Mouse (Mus musculus) Patski (cell line): ENCODE measurements around the gene Krt222. TPM values are rescaled to one million over a fixed set of nuclear protein-coding genes. Genes with fewer than 3 reads are reported as not detected.

Source experiments
- ATAC-seq: fragments of 100-300 bp; one replicate; pipeline ENCODE4 v1.8.0; 2021
- CTCF ChIA-PET: fragments of 350-600 bp; sonication (Branson Sonifier 250); formaldehyde crosslinking; loops from one replicate; lab custom pipeline; 2022; ENCODE audit warnings: inconsistent platforms; lab: Charles Lee
- POLR2A ChIA-PET: fragments of 350-600 bp; sonication (Branson Sonifier 250); formaldehyde crosslinking; loops from one replicate; lab custom pipeline; 2022; ENCODE audit warnings: antibody characterized with exemption, inconsistent platforms; lab: Charles Lee
- DNase-seq: peaks from one replicate; pipeline ENCODE4 v3.0.0-alpha.2; 2011; ENCODE audit warnings: low read depth, low spot score
- H3K27me3 ChIP-seq: fragments of 371-371 bp; one replicate; pipeline ENCODE4 v1.5.1; 2021
- CTCF ChIP-seq: fragments of 100-300 bp; IDR thresholded peaks from one replicate; pipeline ENCODE4 v1.5.1; 2021
- in situ Hi-C: fragments of 300-500 bp; cut with MboI; formaldehyde crosslinking; loops from 3 replicates; pipeline ENCODE4 v1.11.1; 2018; ENCODE audit warnings: low pct_unique_long_range_greater_than_20kb, mixed read lengths
- polyA plus RNA-seq: library from polyadenylated mRNA; unstranded; gene quantifications from one replicate; pipeline ENCODE4 v1.2.3, GENCODE M21; 2021

Gene Krt222
- 0.14 TPM for polyA plus RNA-seq

- ChIA-PET CTCF (no interaction called here), POLR2A (no interaction called here)
- H3K27me3 ChIP-seq, result peaks cover 18% of the 10 kb centered on the region
- in situ Hi-C loops, result no loop called here
- DNase-seq (no peak), ATAC-seq (no peak)
- TF ChIP-seq CTCF, result no peak
Measured at GRCm38 (mm10) chr11:99243820-99244374, at the start of gene Krt222. TSS of gene Krt222 (minus strand) at chr11:99244085.

GRCm38 (mm10) chr11:99292846-99293245 is 49.0 kb upstream of the Krt222 start:
- DNase-seq (no peak), ATAC-seq (no peak)
- in situ Hi-C loops, result loop anchor here (5.0 kb wide), 1 partner anchor 96 kb away; no protein-coding TSS in a partner anchor
- TF ChIP-seq CTCF, result peak; percentile 65
- peaks cover 9% of the 10 kb centered on the region for H3K27me3 ChIP-seq
- ChIA-PET POLR2A (no interaction called here), CTCF (interaction anchor here (0.9 to 1.5 kb wide), 3 partner anchors 101 to 148 kb away, joined by 3 to 5 read pairs (median 5); no protein-coding TSS in a partner anchor)

GRCm38 (mm10) chr11:99284833-99285312 is 41.0 kb upstream of the Krt222 start, which contains the start of gene Krt24:
TSS of gene Krt24 (minus strand) at chr11:99285262.
- POLR2A ChIA-PET, result no interaction called here
- H3K27me3 ChIP-seq, result peaks cover 13% of the 10 kb centered on the region
- CTCF ChIA-PET, result no interaction called here
- no peak for TF ChIP-seq CTCF
- ATAC-seq (no peak), DNase-seq (no peak)
- in situ Hi-C loops, result no loop called here

GRCm38 (mm10) chr11:99284011-99284410 is 40.1 kb upstream of the Krt222 start:
- H3K27me3 ChIP-seq, result peaks cover 22% of the 10 kb centered on the region
- no peak for ATAC-seq
- POLR2A ChIA-PET, result no interaction called here
- CTCF ChIA-PET, result no interaction called here
- in situ Hi-C loops, result no loop called here
- no peak for TF ChIP-seq CTCF
- no peak for DNase-seq

- ChIA-PET CTCF (no interaction called here), POLR2A (no interaction called here)
- DNase-seq (no peak), ATAC-seq (no peak)
- peaks cover 29% of the 10 kb centered on the region for H3K27me3 ChIP-seq
- in situ Hi-C loops, result no loop called here
- no peak for TF ChIP-seq CTCF
Measured at GRCm38 (mm10) chr11:99283334-99283733, 39.4 kb upstream of the Krt222 start.

GRCm38 (mm10) chr11:99281116-99281515 is 37.2 kb upstream of the Krt222 start:
- ChIA-PET POLR2A (no interaction called here), CTCF (no interaction called here)
- no peak for TF ChIP-seq CTCF
- ATAC-seq, result no peak
- in situ Hi-C loops, result no loop called here
- peaks cover 43% of the 10 kb centered on the region for H3K27me3 ChIP-seq
- no peak for DNase-seq

- CTCF ChIA-PET, result interaction anchor here (0.6 kb wide), 1 partner anchor 510 kb away, joined by 3 read pairs; no protein-coding TSS in a partner anchor
- no peak for DNase-seq
- ATAC-seq, result no peak
- TF ChIP-seq CTCF, result no peak
- peaks cover 48% of the 10 kb centered on the region for H3K27me3 ChIP-seq
- in situ Hi-C loops, result no loop called here
- POLR2A ChIA-PET, result interaction anchor here (0.6 kb wide), 1 partner anchor 13 kb away, joined by 3 read pairs; no protein-coding TSS in a partner anchor
Measured at GRCm38 (mm10) chr11:99279986-99280385, 36.1 kb upstream of the Krt222 start.

- peaks cover 57% of the 10 kb centered on the region for H3K27me3 ChIP-seq
- in situ Hi-C loops, result no loop called here
- no peak for TF ChIP-seq CTCF
- ATAC-seq (no peak), DNase-seq (no peak)
- CTCF ChIA-PET, result no interaction called here
- POLR2A ChIA-PET, result no interaction called here
Measured at GRCm38 (mm10) chr11:99276786-99277185, 32.9 kb upstream of the Krt222 start.

- CTCF ChIA-PET, result no interaction called here
- ATAC-seq, result no peak
- TF ChIP-seq CTCF, result no peak
- peaks cover 54% of the 10 kb centered on the region for H3K27me3 ChIP-seq
- in situ Hi-C loops, result no loop called here
- POLR2A ChIA-PET, result no interaction called here
- no peak for DNase-seq
Measured at GRCm38 (mm10) chr11:99275624-99276023, 31.7 kb upstream of the Krt222 start.

- ATAC-seq, result no peak
- ChIA-PET POLR2A (no interaction called here), CTCF (no interaction called here)
- peaks cover 37% of the 10 kb centered on the region for H3K27me3 ChIP-seq
- in situ Hi-C loops, result no loop called here
- DNase-seq, result no peak
- no peak for TF ChIP-seq CTCF
Measured at GRCm38 (mm10) chr11:99272721-99273120, 28.8 kb upstream of the Krt222 start.

- H3K27me3 ChIP-seq, result peaks cover 18% of the 10 kb centered on the region
- DNase-seq, result no peak
- in situ Hi-C loops, result no loop called here
- no peak for ATAC-seq
- TF ChIP-seq CTCF, result no peak
- ChIA-PET CTCF (interaction anchor here (0.9 kb wide), 1 partner anchor 9 kb away, joined by 3 read pairs; no protein-coding TSS in a partner anchor), POLR2A (no interaction called here)
Measured at GRCm38 (mm10) chr11:99269192-99269591, 25.3 kb upstream of the Krt222 start.
